Mouse (Mus musculus): ENCODE measurements around the gene Arg2.

Arg2 gene

DNA sequence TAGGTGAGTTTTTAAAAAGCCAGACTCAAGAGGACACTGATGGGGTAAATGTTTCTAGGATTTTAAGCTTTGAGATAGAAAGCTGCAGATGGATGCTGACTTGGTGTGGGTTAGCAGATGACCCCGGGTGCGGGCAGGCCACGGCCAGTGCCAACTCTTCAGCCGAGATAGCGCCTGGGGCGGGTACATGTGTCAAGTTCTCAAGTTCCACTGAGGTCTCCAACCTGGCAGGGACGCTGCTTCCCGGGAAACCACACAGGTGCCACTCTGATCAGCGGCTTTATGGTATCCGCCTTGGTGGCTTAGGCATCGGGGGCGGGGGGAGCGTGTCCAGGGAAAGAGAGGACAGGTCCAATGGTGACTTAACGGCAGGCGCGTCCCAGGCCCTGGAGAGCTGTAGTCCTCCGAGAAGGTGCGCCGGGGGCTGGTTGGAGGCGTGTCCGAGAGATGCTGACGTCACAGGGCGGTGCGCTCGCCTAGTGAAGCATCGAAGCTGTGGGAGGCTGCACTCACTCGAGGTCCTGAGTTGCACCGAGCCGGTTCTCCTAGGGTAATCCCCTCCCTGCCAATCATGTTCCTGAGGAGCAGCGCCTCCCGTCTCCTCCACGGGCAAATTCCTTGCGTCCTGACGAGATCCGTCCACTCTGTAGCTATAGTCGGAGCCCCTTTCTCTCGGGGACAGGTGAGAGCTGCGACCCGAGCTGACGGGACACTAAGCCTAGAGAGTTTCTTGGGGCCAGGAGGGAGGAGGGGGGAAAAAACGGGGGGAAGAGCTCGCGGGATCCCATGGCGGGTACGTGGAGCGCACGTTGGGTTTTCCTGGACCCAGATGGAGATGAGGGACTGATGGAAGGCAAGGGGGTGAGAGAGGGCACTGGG, at the start of gene Arg2:
Gene Arg2, plus strand, starts transcription at position 479 of the 879 bp plus-strand sequence.
- DNase-seq (ENCODE audit: low spot score in 2 of 2), result peak; percentile 62 to 75

DNA sequence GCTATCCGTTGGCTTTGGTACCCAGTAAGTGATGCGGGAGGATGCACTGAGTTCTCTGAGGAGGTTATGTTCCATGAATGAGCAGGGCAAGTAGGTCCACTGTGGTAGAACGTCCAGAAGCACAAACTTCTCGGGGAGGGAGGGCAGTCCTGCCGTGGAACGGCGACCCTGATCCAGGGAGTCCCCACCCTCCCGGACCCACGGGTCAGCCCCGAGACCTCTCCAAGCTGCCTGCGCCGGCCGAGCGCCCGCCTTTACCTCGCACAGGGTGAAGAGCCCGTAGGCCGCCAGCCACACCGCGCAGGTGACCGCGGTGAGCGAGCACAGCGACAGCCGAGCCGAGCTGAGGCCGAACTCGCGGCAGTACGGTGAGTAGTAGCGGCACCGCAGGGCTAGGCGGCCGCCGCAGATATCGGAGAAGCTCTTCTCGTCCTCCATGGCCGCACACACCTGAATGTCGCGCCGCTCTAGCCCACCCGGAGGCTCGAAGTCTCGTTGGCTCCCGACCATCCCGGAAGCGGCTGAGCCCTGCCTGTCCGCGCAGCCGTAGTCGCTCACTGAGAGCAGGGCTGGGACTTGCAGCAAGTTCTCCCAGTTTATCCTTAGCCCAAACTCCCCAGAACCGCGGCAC, 41.3 kb upstream of the Arg2 start, which contains the start of gene Pigh:
Gene Pigh, minus strand, starts transcription at position 470 of the 631 bp plus-strand sequence.
- peak; percentile 82 to 85 for DNase-seq (ENCODE audit: low spot score in 2 of 2)

DNA sequence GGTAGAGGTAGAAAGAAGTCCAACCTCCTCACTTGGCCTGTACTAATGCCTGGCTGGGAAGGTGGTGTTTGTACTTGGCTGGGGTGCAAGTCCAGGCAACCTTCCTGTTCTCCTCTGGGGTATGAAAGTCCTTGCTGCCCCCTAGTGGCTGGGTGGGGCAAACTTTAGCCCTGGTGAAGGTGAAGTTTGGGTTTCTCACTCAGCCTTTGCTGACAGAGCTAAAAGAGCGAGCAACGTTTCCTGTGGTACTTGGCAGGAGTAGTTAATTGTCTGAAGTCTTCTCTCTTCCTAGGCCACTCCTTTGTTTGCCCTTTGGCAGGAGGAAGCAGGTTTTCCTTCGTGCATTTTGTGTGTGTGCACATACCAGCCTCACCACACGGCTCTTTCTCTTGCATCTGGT, 38.0 kb upstream of the Arg2 start:
- DNase-seq (ENCODE audit: low spot score in 2 of 2), result peak; percentile 42 to 50

DNA sequence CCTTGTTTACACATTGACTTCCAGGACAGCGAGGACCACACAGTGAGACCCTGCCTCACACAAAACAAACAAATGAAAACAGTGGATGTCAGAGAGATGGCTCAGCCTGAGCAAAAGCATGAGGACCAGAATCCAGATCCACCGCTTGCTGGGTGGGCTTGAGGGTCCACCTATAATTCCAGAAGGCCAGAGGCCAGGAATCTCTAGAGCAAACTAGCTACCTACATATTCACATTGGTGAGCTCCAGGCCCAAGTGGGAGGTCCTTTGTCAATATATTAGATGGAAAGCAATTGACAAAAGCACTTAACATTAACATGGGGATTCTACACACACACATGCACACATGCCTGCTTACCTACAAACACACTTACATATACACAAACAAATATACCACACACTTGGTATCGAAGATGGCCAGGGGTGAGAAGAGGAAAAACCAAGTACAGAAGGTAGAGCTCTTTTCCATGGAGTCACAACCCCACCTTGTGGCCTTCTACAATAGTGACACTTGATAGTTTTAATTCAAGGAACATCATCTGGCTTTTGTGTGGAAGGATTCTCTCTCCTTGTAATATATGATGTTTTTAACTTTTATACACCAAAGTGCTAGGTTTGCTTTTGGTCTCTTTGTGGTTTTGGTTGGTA, 33.3 kb upstream of the Arg2 start:
- peak; percentile 11 to 52 for DNase-seq (ENCODE audit: low spot score in 2 of 2)

DNA sequence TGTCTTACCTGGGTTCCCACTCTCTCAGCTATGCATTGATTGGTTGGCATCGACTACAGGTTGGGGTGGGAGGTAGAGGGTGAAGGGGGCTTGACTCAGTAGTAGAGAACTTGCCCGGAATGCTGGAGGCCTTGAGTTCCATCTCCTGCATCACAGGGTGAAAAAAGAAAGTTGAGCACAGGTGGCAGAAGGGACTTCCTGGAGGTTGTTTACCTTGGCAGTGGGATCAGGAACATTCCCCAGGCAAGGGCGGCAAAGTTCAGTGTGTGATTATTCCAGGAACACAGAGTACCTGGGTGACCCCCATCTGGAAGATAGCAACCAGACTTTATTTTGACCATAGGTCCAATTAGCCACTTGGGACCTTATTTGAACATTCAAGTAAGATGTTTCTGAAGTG, 26.8 kb upstream of the Arg2 start:
- no peak for DNase-seq (ENCODE audit: low spot score in 2 of 2)

DNA sequence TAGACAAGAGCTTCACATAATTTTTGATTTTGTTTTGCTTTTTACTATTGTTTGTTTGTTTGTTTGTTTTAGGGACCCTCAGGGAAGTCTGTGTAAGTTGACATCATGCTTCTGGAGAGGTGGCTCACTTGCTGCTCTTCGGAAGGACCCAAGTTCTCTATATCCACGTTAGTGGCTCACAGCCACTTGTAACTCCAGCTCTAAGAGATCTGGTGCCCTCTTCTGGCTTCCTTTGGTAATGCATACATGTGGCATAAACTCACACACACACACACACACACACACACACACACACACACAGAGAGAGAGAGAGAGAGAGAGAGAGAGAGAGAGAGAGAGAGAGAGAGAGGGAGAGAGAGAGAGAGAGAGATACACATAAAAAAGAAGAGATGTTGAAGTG, 26.0 kb upstream of the Arg2 start:
- no peak for DNase-seq (ENCODE audit: low spot score in 2 of 2)

DNA sequence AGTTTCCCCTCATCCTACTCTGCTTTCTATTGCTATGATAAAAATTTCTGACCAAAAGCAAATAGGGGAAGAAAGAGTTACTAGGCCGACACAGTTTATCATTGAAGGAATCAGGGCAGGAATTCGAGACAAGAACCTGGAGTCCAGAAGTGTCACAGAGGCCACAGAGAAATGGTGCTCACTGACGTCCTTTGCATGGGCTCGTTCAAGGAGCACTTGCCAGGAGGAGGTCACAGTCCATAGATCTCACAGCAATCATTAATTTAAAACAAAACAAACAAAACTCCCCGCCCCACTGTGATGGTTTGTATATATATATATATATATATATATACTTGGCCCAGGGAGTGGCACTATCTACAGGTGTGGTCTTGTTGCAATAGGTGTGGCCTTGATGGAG, 25.3 kb upstream of the Arg2 start:
- no peak for DNase-seq (ENCODE audit: low spot score in 2 of 2)

DNA sequence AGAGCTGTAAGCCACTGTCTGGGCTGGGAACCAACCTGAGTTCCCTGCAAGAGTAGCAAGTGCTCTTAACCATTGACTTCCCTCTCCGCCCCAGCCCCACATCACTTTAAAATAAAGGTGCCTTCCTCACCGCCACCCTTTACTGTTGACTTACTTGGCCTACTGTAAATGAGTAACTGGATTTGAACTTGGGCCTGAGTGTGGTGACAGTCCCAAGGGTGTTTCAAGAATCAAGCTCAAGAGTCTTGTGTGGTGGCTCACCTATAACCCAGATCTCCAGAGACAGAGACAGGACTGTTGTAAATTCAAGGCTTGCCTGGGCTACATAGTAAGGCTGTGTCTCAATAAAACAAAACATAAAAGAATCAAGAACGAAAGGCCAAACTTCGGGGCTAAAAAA, 11.6 kb upstream of the Arg2 start:
- no peak for DNase-seq (ENCODE audit: low spot score in 2 of 2)

DNA sequence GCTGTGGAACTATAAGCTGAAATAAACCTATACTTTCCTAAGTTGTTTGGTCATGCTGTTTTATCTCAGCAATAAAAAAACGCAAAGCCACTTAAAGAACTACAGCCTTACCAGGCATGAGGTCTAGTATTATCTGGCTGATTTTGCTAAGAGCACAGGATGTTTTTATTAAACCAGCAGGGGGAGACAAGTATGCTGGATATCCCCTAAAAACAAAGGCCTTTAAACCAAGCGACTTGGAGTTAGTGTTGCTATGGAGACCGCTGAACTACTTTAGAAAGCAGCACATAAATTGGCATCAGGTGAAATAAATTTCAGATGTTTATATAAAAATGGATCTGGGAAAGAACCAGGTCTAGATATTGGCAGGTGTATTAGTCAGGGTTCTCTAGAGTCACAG, 7.8 kb upstream of the Arg2 start:
- no peak for DNase-seq (ENCODE audit: low spot score in 2 of 2)

DNA sequence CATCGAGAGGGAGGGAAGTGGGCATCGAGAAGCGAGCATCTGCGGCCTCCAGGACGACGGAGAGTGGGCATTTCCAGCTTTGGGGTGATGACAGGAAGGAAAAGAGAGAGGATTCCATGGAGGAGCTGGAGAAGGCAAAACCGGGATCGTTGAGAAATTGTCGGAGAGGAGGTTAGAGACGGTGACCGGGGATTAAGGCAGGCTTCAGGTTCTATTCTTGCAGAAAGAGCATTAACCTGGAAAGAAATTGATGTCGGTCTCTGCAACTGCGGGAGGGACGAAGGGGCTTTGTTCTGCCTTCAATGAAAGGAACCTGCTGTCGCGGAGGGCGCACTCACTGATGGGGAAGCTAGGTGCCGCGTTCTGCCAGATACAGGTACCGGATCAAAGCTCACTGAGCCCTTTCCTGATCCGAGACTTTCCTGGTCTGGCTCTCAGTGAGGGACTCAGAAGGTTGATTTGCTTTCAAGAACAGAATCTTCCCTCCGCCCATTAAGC, 650 bp downstream of the Arg2 start:
- DNase-seq (ENCODE audit: low spot score in 2 of 2), result no peak

DNA sequence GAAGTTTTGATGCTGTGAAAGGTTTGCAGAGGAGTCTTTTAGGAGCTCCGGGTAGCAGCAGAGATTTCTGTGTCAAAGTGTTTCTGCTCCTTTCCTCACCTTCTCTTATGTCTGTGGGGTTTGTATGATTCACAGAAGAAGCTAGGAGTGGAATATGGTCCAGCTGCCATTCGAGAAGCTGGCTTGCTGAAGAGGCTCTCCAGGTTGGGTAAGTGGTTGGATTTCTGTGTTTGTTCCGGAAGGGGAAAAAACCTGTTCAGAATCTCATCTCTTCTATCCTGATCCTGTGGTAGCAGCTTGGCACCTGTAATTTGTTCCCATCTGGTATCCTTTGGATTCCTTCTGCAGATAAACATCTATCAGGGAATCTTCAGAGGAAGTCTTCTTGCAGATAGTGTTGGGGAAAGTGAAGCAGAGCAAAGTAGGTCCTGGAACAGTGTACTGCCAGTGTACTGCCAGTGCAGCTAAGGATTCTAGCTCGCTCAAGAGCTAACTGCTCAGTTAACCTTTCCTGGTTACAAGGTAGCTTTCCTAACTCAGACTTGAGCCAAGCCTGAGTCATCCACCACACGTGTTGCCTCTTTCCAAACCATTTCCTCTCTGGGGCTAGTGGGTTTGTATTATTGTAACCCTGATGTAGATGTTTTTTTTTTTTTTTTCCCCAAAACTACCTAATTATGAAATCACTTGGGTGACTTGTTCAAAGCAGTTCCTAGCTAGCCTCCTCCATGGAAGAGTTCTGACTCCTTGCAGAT, 1.3 kb downstream of the Arg2 start:
- no peak for DNase-seq (ENCODE audit: low spot score in 2 of 2)

DNA sequence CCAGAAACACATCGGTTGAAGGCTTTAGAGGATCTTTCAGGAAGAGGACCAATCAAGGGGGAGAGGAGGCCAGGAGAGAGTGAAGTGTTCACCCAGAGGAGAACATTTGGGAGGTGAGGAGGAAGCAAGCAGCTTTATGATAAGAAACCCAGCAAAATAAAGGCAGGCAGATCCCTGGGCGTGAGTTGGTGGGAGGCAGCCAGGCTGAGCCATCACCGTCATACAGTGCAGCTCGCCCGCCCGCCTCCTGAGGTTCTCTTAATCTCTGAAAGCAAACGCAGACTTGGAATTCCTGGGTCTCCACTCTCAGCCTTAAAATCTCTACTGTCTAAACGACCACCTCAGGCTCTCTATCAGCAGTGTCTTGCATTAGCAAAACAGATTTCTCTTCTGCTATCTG, 4.1 kb downstream of the Arg2 start:
- peak in 1 of 2 experiments; percentile 18 for DNase-seq (ENCODE audit: low spot score in 2 of 2)

DNA sequence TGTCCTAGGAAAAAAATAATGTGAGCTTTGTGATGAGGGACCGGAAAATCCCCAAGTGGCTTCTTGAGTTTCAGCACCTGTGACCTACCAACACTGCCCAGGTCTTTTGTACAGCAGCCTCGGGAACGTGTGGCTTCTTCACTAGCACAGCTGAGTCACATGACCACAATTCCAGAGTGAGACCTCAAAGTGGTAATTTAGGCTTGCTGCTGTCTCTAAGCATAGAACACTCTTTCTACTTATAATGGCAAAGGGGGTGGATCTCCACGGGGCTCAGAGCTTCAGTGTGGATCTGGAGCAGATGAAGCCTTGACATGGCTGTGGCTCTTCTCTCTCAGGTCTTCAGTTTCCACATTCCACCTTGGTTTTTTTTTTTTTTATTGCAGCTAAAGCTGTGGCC, 4.5 kb downstream of the Arg2 start:
- DNase-seq (ENCODE audit: low spot score in 2 of 2), result peak; percentile 9 to 39

DNA sequence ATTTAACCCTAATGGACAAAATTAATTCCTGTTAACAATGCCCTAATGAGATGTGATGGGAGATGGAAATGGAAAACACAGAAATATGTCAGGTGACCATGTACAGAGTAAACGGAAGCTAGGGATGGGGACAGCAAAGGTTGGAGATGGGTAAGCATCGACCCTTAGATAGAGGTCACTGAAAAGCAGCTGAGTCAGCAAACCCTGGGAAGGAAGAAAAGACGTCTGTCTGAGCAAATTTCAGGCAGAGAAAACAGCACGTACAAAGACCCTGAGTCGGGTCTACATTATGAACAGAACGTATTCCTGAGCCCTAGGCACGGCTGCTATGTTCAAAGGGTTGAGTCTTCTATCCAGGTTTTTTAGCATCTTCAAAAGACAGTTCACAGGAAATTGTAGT, 6.4 kb downstream of the Arg2 start:
- DNase-seq (ENCODE audit: low spot score in 2 of 2), result no peak

DNA sequence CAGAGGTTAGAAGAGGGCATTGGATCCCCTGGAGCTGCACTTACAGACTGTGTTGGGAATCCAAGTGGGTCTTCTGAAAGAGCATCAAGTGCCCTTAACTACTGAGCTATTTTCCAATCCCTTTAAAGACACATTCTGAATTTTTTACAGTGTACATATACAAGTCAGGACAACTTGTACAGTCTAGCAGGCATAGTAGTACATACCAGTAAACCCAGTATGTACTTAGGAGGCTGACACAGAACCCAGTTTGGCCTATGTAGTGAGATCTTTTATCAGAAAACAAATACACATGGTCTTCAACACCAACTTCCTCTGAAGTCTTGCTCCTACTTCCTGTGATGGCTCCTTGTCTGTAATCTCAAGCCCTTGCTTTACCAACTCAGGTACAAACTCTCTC, 8.4 kb downstream of the Arg2 start:
- no peak for DNase-seq (ENCODE audit: low spot score in 2 of 2)

DNA sequence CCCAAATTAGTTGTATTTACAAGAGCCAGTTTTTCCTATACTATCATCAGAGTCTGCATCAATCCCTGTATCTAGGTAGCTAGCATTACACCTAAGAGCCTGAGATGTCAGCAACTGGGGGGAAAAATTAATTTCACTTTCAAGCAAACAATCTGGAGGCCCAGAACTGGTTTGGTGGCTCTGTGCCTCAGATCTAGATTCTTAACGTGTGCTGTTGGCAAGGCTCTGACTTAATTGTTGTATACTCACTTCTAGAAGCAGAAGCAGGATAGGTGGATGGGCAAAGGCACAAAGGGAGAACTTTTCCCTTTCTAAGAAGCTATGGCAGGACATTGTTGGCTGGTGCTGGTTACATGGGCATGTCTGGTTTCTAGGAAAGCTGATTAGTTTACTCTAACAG, 8.8 kb downstream of the Arg2 start:
- DNase-seq (ENCODE audit: low spot score in 2 of 2), result no peak

DNA sequence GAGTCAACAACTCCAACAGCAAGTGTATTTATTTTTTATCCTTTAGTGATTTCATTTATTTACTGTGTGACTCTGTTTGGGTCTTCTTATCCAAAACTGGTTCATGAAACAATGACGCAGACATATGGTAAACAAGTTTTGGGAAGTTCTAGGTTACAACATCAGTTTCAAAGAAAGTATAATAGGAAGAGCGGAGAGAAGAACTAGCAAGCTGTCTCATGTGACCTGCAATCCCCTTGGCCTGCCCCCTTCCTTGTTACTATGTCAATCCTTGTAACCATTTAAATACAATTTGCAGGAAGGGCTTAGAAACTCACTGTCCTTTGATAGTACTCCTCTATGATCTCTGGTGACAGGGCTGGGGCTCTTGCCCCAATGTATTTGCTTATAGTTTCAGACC, 10.2 kb downstream of the Arg2 start:
- no peak for DNase-seq (ENCODE audit: low spot score in 2 of 2)

DNA sequence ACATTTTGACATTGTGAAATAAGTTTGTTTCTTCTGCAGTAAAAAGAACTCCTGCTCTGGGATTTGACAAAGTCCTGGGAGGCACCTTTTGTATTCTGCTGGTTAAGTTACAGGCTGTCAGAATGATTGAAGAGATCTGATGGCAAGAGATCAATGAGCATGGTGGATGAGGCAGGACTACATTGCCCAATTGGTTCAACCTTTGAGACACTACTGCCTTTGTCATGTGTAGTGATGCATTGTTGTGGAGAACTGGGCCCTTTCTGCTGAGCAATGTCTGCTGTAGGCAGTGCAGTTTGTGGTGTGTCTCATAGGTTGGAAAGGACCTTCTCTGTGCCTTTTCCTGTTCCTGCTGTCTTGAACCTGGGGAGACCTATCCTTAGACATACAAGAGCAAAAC, 10.8 kb downstream of the Arg2 start:
- no peak for DNase-seq (ENCODE audit: low spot score in 2 of 2)

DNA sequence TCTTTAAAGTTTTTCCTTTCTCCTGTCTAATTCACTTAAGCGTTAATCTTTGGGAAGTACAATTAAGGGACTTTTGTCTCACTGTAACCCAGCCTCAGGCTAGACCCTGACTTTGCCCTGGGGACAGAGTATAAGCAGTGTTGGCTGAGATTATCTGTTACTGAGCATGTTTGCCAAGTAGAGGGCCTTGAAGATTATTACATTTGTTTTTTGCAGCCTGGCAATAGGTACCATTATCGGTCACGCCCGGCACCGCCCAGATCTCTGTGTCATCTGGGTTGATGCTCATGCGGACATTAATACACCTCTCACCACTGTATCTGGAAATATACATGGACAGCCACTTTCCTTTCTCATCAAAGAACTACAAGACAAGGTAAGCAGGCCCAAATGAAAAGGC, 19.1 kb downstream of the Arg2 start:
- no peak for DNase-seq (ENCODE audit: low spot score in 2 of 2)

DNA sequence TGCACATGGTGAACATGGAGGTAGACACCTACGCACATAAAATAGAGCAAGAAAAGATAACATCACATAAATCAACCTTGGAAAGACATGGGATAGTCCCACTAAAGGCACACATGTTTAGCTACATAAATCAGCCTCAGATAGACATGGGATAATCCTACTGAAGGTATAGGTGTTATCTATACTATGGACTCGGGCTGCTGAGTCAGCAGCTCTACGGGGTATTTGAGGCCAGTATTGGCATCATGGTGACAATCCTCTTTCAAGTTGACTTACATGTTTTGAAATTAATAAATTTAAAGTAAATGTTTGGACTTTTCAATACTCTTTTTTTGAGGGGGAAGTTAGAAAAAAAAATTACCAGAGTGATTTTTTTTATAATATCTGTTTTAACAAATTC, 32.3 kb downstream of the Arg2 start:
- DNase-seq (ENCODE audit: low spot score in 2 of 2), result no peak

DNA sequence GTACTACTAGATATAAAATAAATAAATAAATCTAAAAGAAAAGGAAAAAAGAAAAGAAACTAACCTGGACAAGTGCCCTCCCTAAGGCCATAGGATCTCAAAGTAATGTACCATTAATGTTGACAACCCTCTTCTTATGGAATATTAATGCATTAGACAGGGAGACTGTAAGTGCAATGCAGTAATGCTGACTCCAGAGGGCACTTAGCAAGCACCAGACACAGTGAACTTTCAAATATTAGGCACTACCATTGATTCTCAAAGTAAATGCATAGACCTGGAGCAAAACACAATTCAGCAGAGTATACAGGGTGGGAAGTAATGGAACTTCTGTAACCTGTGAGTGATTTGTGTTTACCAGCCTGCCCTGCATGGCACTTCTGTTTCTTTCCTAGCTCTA, 38.6 kb downstream of the Arg2 start:
- no peak for DNase-seq (ENCODE audit: low spot score in 2 of 2)

DNA sequence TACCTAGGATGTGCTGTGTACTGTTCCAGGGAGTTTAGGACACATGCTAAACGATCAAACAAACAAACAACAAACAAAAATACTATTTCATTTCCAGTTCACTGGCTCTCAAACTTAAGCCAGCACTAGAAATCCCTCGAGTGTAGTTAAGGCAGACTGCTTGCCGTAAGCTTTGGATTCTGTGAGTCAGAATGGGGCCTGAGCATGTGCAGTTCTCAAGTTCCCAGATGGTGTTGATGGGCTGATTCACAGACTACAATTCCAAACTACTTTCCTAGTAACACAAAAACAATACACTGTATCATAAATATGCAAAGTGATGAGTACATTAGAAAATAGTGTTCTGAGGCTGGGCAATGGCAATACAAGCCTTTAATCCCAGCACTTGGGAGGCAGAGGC, 39.8 kb downstream of the Arg2 start:
- peak; percentile 20 to 21 for DNase-seq (ENCODE audit: low spot score in 2 of 2)

Data from frontal cortex, postnatal 36 days (tissue).